Mouse (Mus musculus) hindlimb bud, embryonic 11.5 days (tissue): ENCODE results near the gene Il22ra1.

ENCODE experiments used
- DNase-seq: peaks from one replicate; pipeline ENCODE4 v3.0.0-alpha.2; 2012; ENCODE audit warnings: low read depth, low spot score; ENCODE audit errors: extremely low spot score

Gene Il22ra1

GRCm38 (mm10) chr4:135770611-135771305 is 42.8 kb downstream of the Il22ra1 start:
- DNase-seq, result no peak

GRCm38 (mm10) chr4:135771592-135771991 is 43.6 kb downstream of the Il22ra1 start:
- DNase-seq, result no peak

GRCm38 (mm10) chr4:135772671-135773070 is 44.7 kb downstream of the Il22ra1 start:
- DNase-seq, result no peak

GRCm38 (mm10) chr4:135774496-135774895 is 46.5 kb downstream of the Il22ra1 start:
- DNase-seq, result no peak

GRCm38 (mm10) chr4:135776850-135777249 is 48.9 kb downstream of the Il22ra1 start:
- DNase-seq, result no peak

GRCm38 (mm10) chr4:135779661-135780060 is 51.7 kb downstream of the Il22ra1 start:
- no peak for DNase-seq

- DNase-seq, result no peak
Observed at GRCm38 (mm10) chr4:135780255-135780654, 52.3 kb downstream of the Il22ra1 start.

GRCm38 (mm10) chr4:135781304-135781703 is 53.3 kb downstream of the Il22ra1 start:
- DNase-seq, result no peak

- DNase-seq, result no peak
Observed at GRCm38 (mm10) chr4:135786581-135786980, 58.6 kb downstream of the Il22ra1 start.

GRCm38 (mm10) chr4:135787271-135787670 is 59.3 kb downstream of the Il22ra1 start:
- DNase-seq, result no peak

GRCm38 (mm10) chr4:135789135-135789534 is 61.2 kb downstream of the Il22ra1 start:
- no peak for DNase-seq

GRCm38 (mm10) chr4:135792821-135793220 is 64.8 kb downstream of the Il22ra1 start:
- DNase-seq, result no peak

GRCm38 (mm10) chr4:135797931-135798330 is 70.0 kb downstream of the Il22ra1 start:
- DNase-seq, result no peak

- DNase-seq, result peak; percentile 85
Observed at GRCm38 (mm10) chr4:135801543-135801942, 73.6 kb downstream of the Il22ra1 start.
